Mouse (Mus musculus) liver, postnatal 0 days (tissue): ENCODE data around the gene Naa15. TPM values are rescaled to one million over a fixed set of nuclear protein-coding genes. Genes with fewer than 3 reads are reported as not detected.

Experiments
- ATAC-seq: fragments of 200-750 bp; cut with Nextera tagmentation; 2 replicates; pipeline ENCODE4 v1.8.0; 2017; ENCODE audit warnings: mild to moderate bottlenecking, moderate library complexity
- DNase-seq: peaks from one replicate; pipeline ENCODE4 v3.0.0-alpha.2; 2016
- H3K27ac ChIP-seq: fragments of 300-500 bp; sonication (generic); 2 replicates; pipeline ENCODE4 v1.5.1; 2014; ENCODE audit warnings: antibody characterized with exemption, moderate library complexity, mild to moderate bottlenecking, low read depth
- H3K27me3 ChIP-seq: fragments of 300-500 bp; sonication (generic); 2 replicates; pipeline ENCODE4 v1.6.1; 2014; ENCODE audit warnings: low read length, control low read depth, mixed read lengths; ENCODE audit not compliant: insufficient read depth
- H3K36me3 ChIP-seq: fragments of 300-500 bp; sonication (generic); replicated peaks from 2 replicates; pipeline ENCODE4 v1.6.1; 2014; ENCODE audit warnings: mild to moderate bottlenecking, control low read depth, low read length, moderate library complexity, mixed read lengths; ENCODE audit not compliant: insufficient read depth
- H3K4me1 ChIP-seq: fragments of 300-500 bp; sonication (generic); 2 replicates; pipeline ENCODE4 v1.6.1; 2014; ENCODE audit warnings: antibody characterized with exemption, mild to moderate bottlenecking, control low read depth; ENCODE audit not compliant: insufficient read depth
- H3K4me2 ChIP-seq: fragments of 300-500 bp; sonication (generic); 2 replicates; pipeline ENCODE4 v1.6.1; 2014; ENCODE audit warnings: low read depth, mild to moderate bottlenecking, low read length, moderate library complexity, mixed read lengths
- H3K4me3 ChIP-seq: fragments of 300-500 bp; sonication (generic); 2 replicates; pipeline ENCODE4 v1.5.1; 2014; ENCODE audit warnings: low read depth, low read length
- H3K9ac ChIP-seq: fragments of 300-500 bp; sonication (generic); replicated peaks from 2 replicates; pipeline ENCODE4 v1.6.1; 2014; ENCODE audit warnings: mild to moderate bottlenecking, moderate library complexity
- H3K9me3 ChIP-seq: fragments of 300-500 bp; sonication (generic); 2 replicates; pipeline ENCODE4 v1.6.1; 2016; ENCODE audit warnings: mild to moderate bottlenecking, control low read depth, low read length, mixed read lengths
- CTCF ChIP-seq: sonication (generic); IDR thresholded peaks from 2 replicates; pipeline ENCODE4 v1.5.1; 2016; ENCODE audit warnings: antibody characterized with exemption, low read depth
- EP300 ChIP-seq: IDR thresholded peaks from 2 replicates; pipeline ENCODE4 v1.6.1; 2016; ENCODE audit warnings: antibody characterized with exemption, low read depth, mild to moderate bottlenecking
- WGBS: fragments of 180-500 bp; shearing (Covaris S2); extraction: QIAGEN DNeasy Blood & Tissue Kit; methylation state at CpG from one replicate; pipeline ENCODE4 v1.1.7; 2014; ENCODE audit not compliant: insufficient replicate concordance; 5-methylcytosine and 5-hydroxymethylcytosine counted together
- polyA plus RNA-seq: library from polyadenylated mRNA; unstranded; fragments of >200 nt; fragmentation: Nextera tagmentation; extraction: Ambion mirVana; gene quantifications from 2 replicates; pipeline ENCODE4 v1.2.1, GENCODE M21; 2015

The Naa15 gene
- polyA plus RNA-seq, 1 experiment from 2014 or later, result 11.9 TPM

- H3K9me3 ChIP-seq, result no peaks in the 10 kb centered on the region
- no peak for ATAC-seq
- no peak overlapping the region for H3K27ac ChIP-seq
- H3K4me2 ChIP-seq, result no peak overlapping the region
- no peaks in the 10 kb centered on the region for H3K4me1 ChIP-seq
- H3K36me3 ChIP-seq, result no peaks in the 10 kb centered on the region
- H3K4me3 ChIP-seq, result no peak overlapping the region
- 67% methylated on average over 19 of the region's 19 CpGs for WGBS
- 0 out of 2 replicates have a peak, but pooled peaks cover 3% of the 10 kb centered on the region for H3K27me3 ChIP-seq
- TF ChIP-seq CTCF, result no peak
- no peak for TF ChIP-seq EP300
- no peak for DNase-seq
- no peak overlapping the region for H3K9ac ChIP-seq
Observed at GRCm38 (mm10) chr3:51505465-51505864, 90.5 kb downstream of the Naa15 start.

GRCm38 (mm10) chr3:51510903-51511302, 96.0 kb downstream of the Naa15 start:
- H3K27me3 ChIP-seq, result 0 out of 2 replicates have a peak, but pooled peaks cover 3% of the 10 kb centered on the region
- WGBS, result 14% methylated on average over 8 of the region's 8 CpGs
- H3K4me1 ChIP-seq, result no peaks in the 10 kb centered on the region
- H3K9me3 ChIP-seq, result no peaks in the 10 kb centered on the region
- peak overlapping the region; percentile 33 for H3K4me2 ChIP-seq
- 0 out of 2 replicates have a peak overlapping the region, but pooled peaks have one; percentile 3 for H3K4me3 ChIP-seq
- TF ChIP-seq CTCF (peak; percentile 94), EP300 (no peak)
- ATAC-seq, result peak; percentile 45
- peak; percentile 83 for DNase-seq
- no peak overlapping the region for H3K9ac ChIP-seq
- H3K27ac ChIP-seq, result no peak overlapping the region
- H3K36me3 ChIP-seq, result no peaks in the 10 kb centered on the region

GRCm38 (mm10) chr3:51511983-51512382, 97.0 kb downstream of the Naa15 start:
- WGBS, result 88% methylated on average over 5 of the region's 5 CpGs
- DNase-seq (no peak), ATAC-seq (no peak)
- Histone ChIP-seq H3K9ac (no peak overlapping the region), H3K4me1 (no peaks in the 10 kb centered on the region), H3K9me3 (no peaks in the 10 kb centered on the region), H3K4me3 (no peak overlapping the region), H3K27me3 (0 out of 2 replicates have a peak, but pooled peaks cover under 1% of the 10 kb centered on the region), H3K36me3 (no peaks in the 10 kb centered on the region), H3K4me2 (no peak overlapping the region), H3K27ac (no peak overlapping the region)
- TF ChIP-seq CTCF (no peak), EP300 (no peak)

- H3K9ac ChIP-seq, result no peak overlapping the region
- H3K36me3 ChIP-seq, result peaks cover 12% of the 10 kb centered on the region
- H3K27me3 ChIP-seq, result no peaks in the 10 kb centered on the region
- ATAC-seq (no peak), DNase-seq (no peak)
- H3K4me2 ChIP-seq, result no peak overlapping the region
- TF ChIP-seq CTCF (no peak), EP300 (no peak)
- H3K4me3 ChIP-seq, result no peak overlapping the region
- no peaks in the 10 kb centered on the region for H3K9me3 ChIP-seq
- peaks cover 15% of the 10 kb centered on the region; the same call in 1 of the 2 replicates for H3K4me1 ChIP-seq
- WGBS, result 60% methylated on average over 4 of the region's 4 CpGs
- H3K27ac ChIP-seq, result peak overlapping the region; percentile 64
Observed at GRCm38 (mm10) chr3:51517467-51517866, 102.5 kb downstream of the Naa15 start.

GRCm38 (mm10) chr3:51517878-51518762, 103.2 kb downstream of the Naa15 start:
- no peak for TF ChIP-seq EP300
- TF ChIP-seq CTCF, result no peak
- ATAC-seq, result peak; percentile 60
- Histone ChIP-seq H3K9me3 (no peaks in the 10 kb centered on the region), H3K27me3 (no peaks in the 10 kb centered on the region), H3K9ac (no peak overlapping the region; the same call in 1 of the 2 replicates), H3K4me1 (peaks cover 15% of the 10 kb centered on the region; the same call in 1 of the 2 replicates), H3K4me3 (0 out of 2 replicates have a peak overlapping the region, but pooled peaks have one; percentile 0), H3K36me3 (peaks cover 12% of the 10 kb centered on the region), H3K27ac (peak overlapping the region; percentile 64), H3K4me2 (peak overlapping the region; percentile 34)
- DNase-seq, result no peak
- WGBS, result 54% methylated on average over 12 of the region's 12 CpGs

- H3K4me3 ChIP-seq, result 0 out of 2 replicates have a peak overlapping the region, but pooled peaks have one; percentile 0
- peaks cover 15% of the 10 kb centered on the region for H3K36me3 ChIP-seq
- peaks cover 15% of the 10 kb centered on the region; the same call in 1 of the 2 replicates for H3K4me1 ChIP-seq
- H3K9me3 ChIP-seq, result no peaks in the 10 kb centered on the region
- TF ChIP-seq CTCF (no peak), EP300 (no peak)
- 30% methylated on average over 8 of the region's 8 CpGs for WGBS
- H3K27me3 ChIP-seq, result no peaks in the 10 kb centered on the region
- ATAC-seq, result peak; percentile 50
- peak overlapping the region; percentile 64 for H3K27ac ChIP-seq
- peak; percentile 35 for DNase-seq
- H3K9ac ChIP-seq, result no peak overlapping the region; the same call in 1 of the 2 replicates
- H3K4me2 ChIP-seq, result peak overlapping the region; percentile 34
Observed at GRCm38 (mm10) chr3:51518763-51519121, 103.8 kb downstream of the Naa15 start.
